Mouse (Mus musculus) stomach, embryonic 14.5 days (tissue): ENCODE measurements around the gene Ip6k2. TPM values are rescaled to one million over a fixed set of nuclear protein-coding genes. Genes with fewer than 3 reads are reported as not detected.

Source experiments
- ATAC-seq: fragments of 200-750 bp; cut with Nextera tagmentation; 2 replicates; pipeline ENCODE4 v1.8.0; 2017; ENCODE audit warnings: low read depth, moderate TSS enrichment; ENCODE audit not compliant: insufficient number of reproducible peaks, insufficient read depth, low FRiP score
- H3K27ac ChIP-seq: fragments of 300-500 bp; sonication (generic); 2 replicates; pipeline ENCODE4 v1.5.1; 2014; ENCODE audit warnings: mild to moderate bottlenecking, low read length, moderate library complexity, mixed read lengths
- H3K27me3 ChIP-seq: fragments of 300-500 bp; sonication (generic); 2 replicates; pipeline ENCODE4 v1.6.1; 2014; ENCODE audit warnings: low read length, control low read depth, mixed read lengths; ENCODE audit not compliant: control insufficient read depth, insufficient read depth
- H3K36me3 ChIP-seq: fragments of 300-500 bp; sonication (generic); 2 replicates; pipeline ENCODE4 v1.6.1; 2014; ENCODE audit warnings: mild to moderate bottlenecking, control low read depth, low read length, moderate library complexity, mixed read lengths; ENCODE audit not compliant: control insufficient read depth, insufficient read depth
- H3K4me1 ChIP-seq: fragments of 300-500 bp; sonication (generic); 2 replicates; pipeline ENCODE4 v1.6.1; 2014; ENCODE audit warnings: low read length, control low read depth, mixed read lengths; ENCODE audit not compliant: control insufficient read depth, insufficient read depth
- H3K4me2 ChIP-seq: fragments of 300-500 bp; sonication (generic); replicated peaks from 2 replicates; pipeline ENCODE4 v1.6.1; 2014; ENCODE audit warnings: low read depth, low read length, control low read depth
- H3K4me3 ChIP-seq: fragments of 300-500 bp; sonication (generic); 2 replicates; pipeline ENCODE4 v1.5.1; 2014; ENCODE audit warnings: low read depth, low read length, control low read depth
- H3K9ac ChIP-seq: fragments of 300-500 bp; sonication (generic); replicated peaks from 2 replicates; pipeline ENCODE4 v1.6.1; 2014; ENCODE audit warnings: low read depth, mild to moderate bottlenecking, control low read depth, low read length, moderate library complexity, mixed read lengths
- H3K9me3 ChIP-seq: fragments of 300-500 bp; sonication (generic); 2 replicates; pipeline ENCODE4 v1.6.1; 2016; ENCODE audit warnings: low read depth, low read length, control low read depth; ENCODE audit not compliant: control insufficient read depth
- WGBS: fragments of 180-500 bp; shearing (Covaris S2); extraction: QIAGEN DNeasy Blood & Tissue Kit; methylation state at CpG from one replicate; pipeline ENCODE4 v1.1.7; 2014; 5-methylcytosine and 5-hydroxymethylcytosine counted together
- polyA plus RNA-seq: library from polyadenylated mRNA; unstranded; fragments of >200 nt; fragmentation: Nextera tagmentation; extraction: Ambion mirVana; gene quantifications from 2 replicates; pipeline ENCODE4 v1.2.1, GENCODE M21; 2014

Gene Ip6k2
- polyA plus RNA-seq, 1 experiment from 2014 or later: 123 TPM

DNA sequence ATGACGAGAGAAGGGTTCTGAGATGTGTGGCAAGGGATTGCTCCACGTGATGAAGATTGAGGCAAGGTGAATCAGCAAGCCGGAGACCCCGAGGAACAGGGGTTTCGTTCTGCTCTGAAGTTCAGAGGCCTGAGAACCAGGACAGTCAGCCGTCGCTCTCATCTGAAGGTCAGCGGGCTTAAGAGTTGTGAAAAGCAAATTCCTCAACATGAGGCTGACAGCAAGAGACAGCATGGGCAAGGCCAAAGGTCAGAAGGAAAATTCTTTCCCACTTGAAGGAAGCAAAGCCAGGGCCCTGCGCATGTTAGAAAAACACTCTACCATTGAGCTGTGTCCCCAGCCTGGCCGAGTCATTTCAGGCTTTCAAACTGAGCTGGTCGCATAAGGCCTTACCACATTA, 33.0 kb upstream of the Ip6k2 start:
- Histone ChIP-seq H3K4me1 (no peaks in the 10 kb centered on the region), H3K27me3 (no peaks in the 10 kb centered on the region), H3K27ac (no peak overlapping the region), H3K9me3 (no peaks in the 10 kb centered on the region), H3K36me3 (peaks cover 20% of the 10 kb centered on the region), H3K4me2 (no peak overlapping the region), H3K9ac (no peak overlapping the region), H3K4me3 (no peak overlapping the region)
- 88% methylated on average over 11 of the region's 11 CpGs for WGBS
- no peak for ATAC-seq

DNA sequence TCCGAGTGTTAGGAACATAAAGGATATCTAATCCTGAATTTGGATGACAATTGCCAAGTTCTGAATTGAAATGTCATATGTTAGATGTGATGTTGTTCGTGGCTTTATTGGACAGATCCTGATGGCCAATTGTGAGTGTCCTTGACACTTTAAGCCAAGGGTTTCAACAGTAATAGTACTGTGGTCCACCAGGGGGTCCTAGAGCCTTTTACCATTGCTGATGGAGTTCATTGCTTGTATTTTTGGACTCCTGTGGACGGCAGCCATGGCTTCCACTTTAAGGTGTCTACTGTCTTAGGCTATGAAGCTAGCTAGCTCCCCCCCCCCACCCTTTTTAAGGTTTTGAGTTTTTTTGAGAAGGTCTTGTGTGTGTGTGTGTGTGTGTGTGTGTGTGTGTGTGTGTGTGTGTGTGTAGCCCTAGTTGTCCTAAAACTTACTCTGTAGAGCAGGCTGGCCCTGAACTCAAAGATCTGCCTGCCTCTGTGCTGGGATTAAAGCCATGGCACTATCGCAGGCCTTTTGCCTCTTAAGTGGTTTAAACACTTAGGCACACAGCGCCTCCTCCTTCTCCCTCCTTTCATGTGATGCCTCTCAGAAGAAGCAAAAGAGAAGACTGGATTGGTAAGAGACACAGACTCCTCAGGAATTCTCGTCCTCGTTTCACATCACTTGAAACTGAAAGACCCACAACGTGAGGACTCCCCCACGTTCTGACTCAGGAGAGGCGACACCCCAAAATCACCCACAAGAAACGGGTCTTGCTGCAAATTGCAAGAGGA, 31.3 kb upstream of the Ip6k2 start:
- Histone ChIP-seq H3K4me2 (no peak overlapping the region), H3K36me3 (peaks cover 5% of the 10 kb centered on the region), H3K27ac (no peak overlapping the region), H3K4me1 (no peaks in the 10 kb centered on the region), H3K9me3 (no peaks in the 10 kb centered on the region), H3K27me3 (no peaks in the 10 kb centered on the region), H3K4me3 (no peak overlapping the region), H3K9ac (no peak overlapping the region)
- ATAC-seq: no peak
- 89% methylated on average over 11 of the region's 11 CpGs for WGBS

DNA sequence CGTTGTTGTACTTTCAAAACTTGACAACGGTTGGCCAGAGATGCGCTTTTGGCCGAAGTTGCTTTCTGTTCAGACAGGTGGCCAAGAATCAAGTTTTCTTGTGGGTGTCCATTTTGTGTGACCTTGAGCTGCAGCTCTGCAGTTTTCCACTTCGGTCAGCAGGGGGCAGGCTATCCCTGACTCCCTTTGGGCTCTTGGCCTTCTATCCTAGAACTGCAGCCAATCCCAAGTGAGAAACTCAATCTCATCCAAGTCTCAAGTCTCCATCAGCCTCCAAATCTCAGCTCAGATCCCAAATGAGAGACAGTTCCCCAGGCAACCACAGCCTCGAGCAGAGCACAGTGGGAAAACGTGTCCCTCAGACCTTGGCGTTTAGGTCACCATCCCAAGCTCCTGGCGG, 30.3 kb upstream of the Ip6k2 start:
- Histone ChIP-seq H3K4me3 (no peak overlapping the region), H3K4me2 (no peak overlapping the region), H3K4me1 (no peaks in the 10 kb centered on the region), H3K36me3 (peaks cover 5% of the 10 kb centered on the region), H3K27ac (no peak overlapping the region), H3K9me3 (no peaks in the 10 kb centered on the region), H3K27me3 (no peaks in the 10 kb centered on the region), H3K9ac (no peak overlapping the region)
- 75% methylated on average over 9 of the region's 9 CpGs for WGBS
- no peak for ATAC-seq

DNA sequence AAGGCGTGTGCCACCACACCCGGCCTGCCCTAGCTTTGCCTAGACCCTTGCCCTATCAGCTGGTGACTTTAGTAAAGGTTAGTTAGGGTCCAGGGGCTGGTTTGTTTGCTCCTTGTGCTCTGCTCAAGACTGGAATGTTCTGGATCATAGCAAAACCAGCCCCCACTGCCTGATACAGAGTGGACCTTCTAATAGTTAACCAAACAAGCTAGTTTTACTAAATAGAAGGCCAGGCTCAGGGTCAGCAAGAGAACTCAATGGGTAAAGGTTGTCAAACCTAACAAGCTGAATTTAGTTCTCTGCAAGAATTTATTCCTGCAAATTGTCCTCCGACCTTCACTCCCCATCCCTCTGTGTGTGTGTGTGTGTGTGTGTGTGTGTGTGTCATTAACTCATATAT, 29.6 kb upstream of the Ip6k2 start:
- no peak for ATAC-seq
- Histone ChIP-seq H3K9ac (no peak overlapping the region), H3K27ac (no peak overlapping the region), H3K9me3 (no peaks in the 10 kb centered on the region), H3K36me3 (no peaks in the 10 kb centered on the region), H3K4me3 (no peak overlapping the region), H3K4me2 (no peak overlapping the region), H3K27me3 (no peaks in the 10 kb centered on the region), H3K4me1 (no peaks in the 10 kb centered on the region)
- WGBS: 82% methylated on average over 3 of the region's 3 CpGs

DNA sequence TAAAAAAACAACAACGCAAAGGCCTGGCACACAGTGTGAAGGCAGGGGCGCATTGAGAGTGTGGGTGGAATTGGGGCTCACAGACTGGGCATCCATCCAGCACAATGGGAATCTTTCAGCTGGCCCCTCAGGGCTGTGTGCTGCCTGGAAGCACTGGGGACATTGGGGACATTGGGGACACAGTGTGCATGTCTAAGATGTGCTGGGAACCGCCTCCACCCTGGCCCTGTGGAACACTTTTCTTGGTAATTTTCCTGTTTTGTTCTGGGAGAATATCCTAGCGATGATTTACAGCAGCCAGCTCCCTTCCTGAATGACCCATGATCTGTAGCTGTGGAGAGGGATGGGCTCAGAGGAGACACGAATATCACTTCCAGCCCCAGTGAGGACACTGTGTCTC, 29.2 kb upstream of the Ip6k2 start:
- 86% methylated on average over 5 of the region's 5 CpGs for whole genome bisulfite sequencing

DNA sequence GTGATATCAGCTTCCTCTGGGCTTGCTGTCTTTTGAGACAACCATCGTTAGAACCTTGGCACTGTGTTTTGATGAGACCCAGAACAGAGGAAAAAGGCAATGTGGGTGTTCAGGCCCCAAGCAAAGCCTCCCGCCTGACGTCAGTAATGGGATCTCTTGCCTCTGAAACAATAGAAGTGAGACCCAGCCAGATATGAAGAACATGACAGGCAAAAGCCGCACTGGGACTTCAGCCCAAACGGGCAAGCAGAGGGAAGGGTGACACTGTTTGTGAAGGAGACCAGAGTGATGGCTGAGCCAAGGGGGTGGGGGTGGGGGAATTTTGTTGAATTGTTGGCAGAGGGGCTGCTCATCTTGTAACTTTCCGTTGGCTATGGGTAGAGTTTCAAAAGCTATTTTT, 26.2 kb upstream of the Ip6k2 start:
- no peak overlapping the region for H3K9ac ChIP-seq
- 49% methylated on average over 6 of the region's 6 CpGs for WGBS
- no peak for ATAC-seq

More for the DNA sequence above, 29.2 kb upstream of the Ip6k2 start:
- Histone ChIP-seq H3K4me1 (no peaks in the 10 kb centered on the region), H3K36me3 (no peaks in the 10 kb centered on the region), H3K4me2 (no peak overlapping the region), H3K4me3 (no peak overlapping the region), H3K9me3 (no peaks in the 10 kb centered on the region), H3K27me3 (no peaks in the 10 kb centered on the region), H3K27ac (no peak overlapping the region), H3K9ac (no peak overlapping the region)
- no peak for ATAC-seq

DNA sequence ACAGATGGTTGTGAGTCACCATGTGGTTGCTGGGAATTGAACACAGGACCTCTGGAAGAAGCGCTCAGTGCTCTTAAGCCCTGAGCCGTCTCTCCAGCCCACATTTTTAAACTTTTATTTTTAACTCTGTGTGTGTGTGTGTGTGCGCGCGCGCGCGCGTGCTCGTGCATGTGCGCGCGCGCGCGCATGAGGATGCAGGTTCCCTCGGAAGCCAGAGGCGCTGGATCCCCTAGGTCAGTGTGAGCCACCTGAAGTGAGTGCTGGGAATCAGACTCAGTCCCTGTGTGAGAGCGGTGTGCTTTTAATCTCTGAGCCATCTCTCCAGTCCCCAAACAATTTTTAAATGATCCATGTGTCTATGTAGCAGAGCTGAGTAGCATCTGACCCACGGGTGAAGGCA, 24.5 kb upstream of the Ip6k2 start:
- H3K4me3 ChIP-seq: no peak overlapping the region
- no peak for ATAC-seq
- no peak overlapping the region for H3K27ac ChIP-seq
- H3K9ac ChIP-seq: no peak overlapping the region
- WGBS: 94% methylated on average over 20 of the region's 20 CpGs
- no peaks in the 10 kb centered on the region for H3K36me3 ChIP-seq
- no peaks in the 10 kb centered on the region for H3K4me1 ChIP-seq
- no peak overlapping the region for H3K4me2 ChIP-seq
- H3K27me3 ChIP-seq: no peaks in the 10 kb centered on the region
- H3K9me3 ChIP-seq: no peaks in the 10 kb centered on the region

More for the DNA sequence above, 26.2 kb upstream of the Ip6k2 start:
- Histone ChIP-seq H3K4me3 (no peak overlapping the region), H3K36me3 (no peaks in the 10 kb centered on the region), H3K27me3 (no peaks in the 10 kb centered on the region), H3K4me1 (no peaks in the 10 kb centered on the region), H3K27ac (no peak overlapping the region), H3K4me2 (no peak overlapping the region), H3K9me3 (no peaks in the 10 kb centered on the region)

DNA sequence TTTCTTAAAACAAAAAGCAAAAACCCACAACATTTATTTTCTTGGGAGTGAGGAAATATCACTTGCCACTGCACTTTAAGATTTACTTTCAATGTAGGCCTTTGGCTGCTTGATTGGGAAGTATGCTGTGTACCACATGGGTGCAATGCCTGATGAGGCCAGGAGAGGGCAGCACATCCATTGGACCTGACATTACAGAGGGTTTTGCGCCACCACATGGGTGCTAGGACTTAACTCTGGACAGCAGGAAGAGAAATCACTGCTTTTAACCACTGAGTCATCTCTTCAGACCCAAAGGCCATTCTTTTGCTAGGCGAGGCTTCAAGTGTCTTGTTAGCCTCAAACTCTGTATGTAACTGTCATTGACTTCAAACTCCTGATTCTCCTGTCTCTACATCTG, 23.8 kb upstream of the Ip6k2 start:
- Histone ChIP-seq H3K9ac (no peak overlapping the region), H3K9me3 (no peaks in the 10 kb centered on the region), H3K36me3 (no peaks in the 10 kb centered on the region), H3K4me2 (no peak overlapping the region), H3K4me1 (no peaks in the 10 kb centered on the region), H3K4me3 (no peak overlapping the region), H3K27me3 (no peaks in the 10 kb centered on the region), H3K27ac (no peak overlapping the region)
- 67% methylated on average over 2 of the region's 2 CpGs for WGBS
- no peak for ATAC-seq

DNA sequence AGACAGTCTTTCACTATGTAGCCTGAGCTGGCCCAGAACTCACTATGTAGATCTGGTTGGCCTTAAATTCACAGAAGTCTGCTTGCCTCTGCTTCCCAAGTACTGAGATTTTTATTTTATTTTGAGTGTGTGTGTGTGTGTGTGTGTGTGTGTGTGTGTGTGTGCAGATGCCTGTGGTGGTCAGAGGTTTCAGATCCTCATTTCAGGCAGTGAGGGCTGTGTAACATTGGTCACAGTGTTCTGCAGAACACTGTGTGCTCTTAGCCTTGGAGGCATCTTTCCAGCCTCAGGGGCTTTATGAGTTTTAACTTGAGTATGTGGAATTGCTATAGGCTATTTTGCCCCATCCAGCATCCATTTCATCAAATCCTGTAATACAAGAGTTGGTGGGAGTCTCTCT, 22.0 kb upstream of the Ip6k2 start:
- H3K9ac ChIP-seq: no peak overlapping the region
- no peak overlapping the region for H3K4me3 ChIP-seq
- no peak overlapping the region for H3K27ac ChIP-seq
- ATAC-seq: no peak
- H3K36me3 ChIP-seq: no peaks in the 10 kb centered on the region
- H3K4me2 ChIP-seq: no peak overlapping the region
- no peaks in the 10 kb centered on the region for H3K27me3 ChIP-seq
- no peaks in the 10 kb centered on the region for H3K9me3 ChIP-seq
- H3K4me1 ChIP-seq: no peaks in the 10 kb centered on the region
